Mouse (Mus musculus) forebrain, embryonic 12.5 days (tissue): ENCODE results near the gene Rnd2. TPM values are rescaled to one million over a fixed set of nuclear protein-coding genes. Genes with fewer than 3 reads are reported as not detected.
"Not testable (repeated sequence)": the region's sequence is repeated elsewhere in the genome, so short reads cannot be mapped to it uniquely, and the experiment has no call there.

Experiments
- ATAC-seq: fragments of 200-750 bp; cut with Nextera tagmentation; 2 replicates; pipeline ENCODE4 v1.8.0; 2017; ENCODE audit warnings: moderate TSS enrichment; ENCODE audit not compliant: low FRiP score
- H3K27ac ChIP-seq: fragments of 300-500 bp; sonication (generic); 2 replicates; pipeline ENCODE4 v1.5.1; 2016; ENCODE audit warnings: mild to moderate bottlenecking
- H3K27me3 ChIP-seq: fragments of 300-500 bp; sonication (generic); 2 replicates; pipeline ENCODE4 v1.6.1; 2016; ENCODE audit warnings: mild to moderate bottlenecking
- H3K36me3 ChIP-seq: fragments of 300-500 bp; sonication (generic); replicated peaks from 2 replicates; pipeline ENCODE4 v1.6.1; 2016; ENCODE audit warnings: mild to moderate bottlenecking
- H3K4me1 ChIP-seq: fragments of 300-500 bp; sonication (generic); 2 replicates; pipeline ENCODE4 v1.6.1; 2016
- H3K4me2 ChIP-seq: fragments of 300-500 bp; sonication (generic); 2 replicates; pipeline ENCODE4 v1.6.1; 2016; ENCODE audit warnings: mild to moderate bottlenecking, moderate library complexity
- H3K4me3 ChIP-seq: fragments of 300-500 bp; sonication (generic); replicated peaks from 2 replicates; pipeline ENCODE4 v1.5.1; 2016; ENCODE audit warnings: mild to moderate bottlenecking
- H3K9ac ChIP-seq: fragments of 300-500 bp; sonication (generic); 2 replicates; pipeline ENCODE4 v1.6.1; 2016; ENCODE audit warnings: mild to moderate bottlenecking
- H3K9me3 ChIP-seq: fragments of 300-500 bp; sonication (generic); 2 replicates; pipeline ENCODE4 v1.6.1; 2016
- WGBS: fragments of 180-500 bp; shearing (Covaris S2); methylation state at CpG from one replicate; pipeline ENCODE4 v1.1.7; 2016; 5-methylcytosine and 5-hydroxymethylcytosine counted together
- polyA plus RNA-seq: library from polyadenylated mRNA; unstranded; fragments of >200 nt; fragmentation: Nextera tagmentation; extraction: Ambion mirVana; gene quantifications from 2 replicates; pipeline ENCODE4 v1.2.1, GENCODE M21; 2016

Rnd2 gene
- polyA plus RNA-seq, 1 experiment from 2014 or later: 105 TPM

DNA sequence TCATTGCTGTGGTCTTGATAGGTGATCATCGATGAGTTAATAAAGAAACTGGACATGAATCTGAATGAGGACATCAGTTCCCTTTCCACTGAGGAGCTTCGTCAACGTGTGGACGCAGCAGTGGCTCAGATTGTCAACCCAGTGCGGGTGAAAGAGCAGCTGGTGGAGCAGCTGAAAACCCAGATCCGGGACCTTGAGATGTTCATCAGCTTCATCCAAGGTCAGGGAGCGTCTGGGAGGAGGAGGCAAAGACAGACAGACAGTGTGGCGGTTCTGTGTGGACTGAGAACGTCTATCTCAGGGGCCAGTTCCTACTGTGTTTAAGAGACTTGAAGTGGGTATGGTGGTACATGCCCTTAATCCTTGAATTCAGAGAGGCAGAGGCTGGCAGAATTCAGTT lies 33.5 kb upstream of the Rnd2 start:
- 93% methylated on average over 9 of the region's 9 CpGs for WGBS
- no peak for ATAC-seq
- Histone ChIP-seq H3K9ac (no peak overlapping the region), H3K27me3 (no peaks in the 10 kb centered on the region), H3K27ac (no peak overlapping the region), H3K4me2 (no peak overlapping the region), H3K9me3 (no peaks in the 10 kb centered on the region), H3K4me1 (peaks cover 9% of the 10 kb centered on the region), H3K36me3 (peaks cover 65% of the 10 kb centered on the region), H3K4me3 (no peak overlapping the region)

DNA sequence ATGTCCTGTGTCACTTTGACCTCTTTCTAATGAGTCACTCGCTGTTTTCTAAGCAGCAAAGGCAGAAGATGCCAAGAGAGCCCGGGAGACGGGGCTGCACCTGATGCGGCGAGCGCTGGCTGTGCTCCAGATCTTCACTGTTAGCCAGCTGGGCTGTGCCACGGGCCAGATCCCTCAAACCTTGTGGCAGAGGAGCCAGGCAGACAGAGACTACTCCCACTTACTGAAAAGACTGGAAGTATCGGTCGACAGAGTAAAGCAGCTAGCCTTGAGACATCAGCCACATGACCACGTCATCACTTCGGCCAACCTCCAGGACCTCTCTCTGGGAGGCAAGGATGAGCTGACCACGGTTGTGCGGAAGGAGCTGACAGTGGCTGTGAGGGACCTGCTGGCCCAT lies 31.4 kb upstream of the Rnd2 start:
- Histone ChIP-seq H3K36me3 (peaks cover 65% of the 10 kb centered on the region), H3K9ac (no peak overlapping the region), H3K27ac (no peak overlapping the region), H3K9me3 (no peaks in the 10 kb centered on the region), H3K27me3 (no peaks in the 10 kb centered on the region), H3K4me2 (no peak overlapping the region), H3K4me3 (no peak overlapping the region), H3K4me1 (no peaks in the 10 kb centered on the region)
- no peak for ATAC-seq
- 93% methylated on average over 13 of the region's 13 CpGs for WGBS

DNA sequence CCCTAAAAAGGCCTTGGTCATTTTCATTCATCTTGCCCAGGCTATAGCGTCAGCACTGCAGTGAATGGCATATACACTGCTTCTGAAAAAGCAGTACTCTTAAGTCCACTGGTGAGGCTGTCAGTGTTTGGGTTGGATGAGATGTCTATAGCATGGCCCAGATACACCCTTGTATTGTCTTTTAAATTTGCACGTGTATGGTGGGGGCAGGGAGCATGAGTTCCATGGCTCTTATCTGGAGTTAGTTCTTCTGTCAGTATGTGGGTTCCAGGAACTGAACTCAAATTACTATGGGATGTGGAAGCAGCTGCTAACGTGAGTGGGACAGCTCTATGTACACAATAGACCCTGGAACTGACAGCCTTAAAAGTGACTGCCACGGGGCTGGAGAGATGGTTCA lies 29.0 kb upstream of the Rnd2 start:
- ATAC-seq: no peak
- WGBS: 82% methylated on average over 4 of the region's 4 CpGs
- Histone ChIP-seq H3K36me3 (peaks cover 48% of the 10 kb centered on the region), H3K4me1 (no peaks in the 10 kb centered on the region), H3K9me3 (no peaks in the 10 kb centered on the region), H3K27ac (no peak overlapping the region), H3K27me3 (no peaks in the 10 kb centered on the region), H3K9ac (no peak overlapping the region), H3K4me2 (no peak overlapping the region), H3K4me3 (no peak overlapping the region)

DNA sequence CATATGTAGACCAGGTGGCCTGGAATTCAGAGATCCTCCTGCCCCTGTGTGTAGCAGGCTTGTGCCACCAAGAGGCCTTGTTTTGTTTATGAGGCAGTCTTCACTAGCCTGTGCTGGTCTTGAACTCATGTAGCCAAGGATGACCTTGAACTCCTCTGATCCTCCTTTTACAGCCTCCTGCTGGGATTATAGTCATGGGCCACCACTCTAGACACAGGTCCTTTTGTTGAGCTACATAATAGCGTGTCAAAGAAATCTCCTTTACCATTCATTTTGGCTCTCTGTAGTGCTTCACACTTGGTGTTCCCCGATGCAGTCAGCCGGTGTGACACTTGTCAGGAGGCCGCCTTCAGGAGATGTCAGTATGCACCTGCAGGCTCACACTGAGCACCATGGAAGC lies 27.9 kb upstream of the Rnd2 start:
- Histone ChIP-seq H3K9ac (no peak overlapping the region), H3K9me3 (no peaks in the 10 kb centered on the region), H3K36me3 (peaks cover 38% of the 10 kb centered on the region), H3K4me2 (no peak overlapping the region), H3K27ac (no peak overlapping the region), H3K4me1 (no peaks in the 10 kb centered on the region), H3K4me3 (no peak overlapping the region), H3K27me3 (no peaks in the 10 kb centered on the region)
- 49% methylated on average over 4 of the region's 4 CpGs for WGBS
- ATAC-seq: no peak

DNA sequence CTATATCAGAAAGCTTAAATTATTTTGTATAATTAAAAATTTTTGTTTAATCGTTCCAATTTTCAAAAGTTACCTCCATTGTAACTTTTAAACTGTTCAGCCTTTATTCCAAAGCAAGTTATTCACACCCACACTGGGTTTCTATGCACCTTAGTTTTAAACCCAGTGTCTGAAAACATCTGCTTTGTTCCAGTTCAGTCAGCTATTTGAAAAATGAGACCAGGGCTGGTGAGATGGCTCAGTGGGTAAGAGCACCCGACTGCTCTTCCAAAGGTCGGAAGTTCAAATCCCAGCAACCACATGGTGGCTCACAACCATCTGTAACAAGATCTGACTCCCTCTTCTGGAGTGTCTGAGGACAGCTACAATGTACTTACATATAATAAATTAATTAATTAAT lies 26.8 kb upstream of the Rnd2 start:
- not testable (repeated sequence) for H3K4me3 ChIP-seq, H3K4me2 ChIP-seq, ATAC-seq, H3K9me3 ChIP-seq, H3K27me3 ChIP-seq, H3K9ac ChIP-seq, H3K27ac ChIP-seq, H3K4me1 ChIP-seq
- H3K36me3 ChIP-seq: peaks cover 30% of the 10 kb centered on the region
- 54% methylated on average over 3 of the region's 3 CpGs for WGBS

DNA sequence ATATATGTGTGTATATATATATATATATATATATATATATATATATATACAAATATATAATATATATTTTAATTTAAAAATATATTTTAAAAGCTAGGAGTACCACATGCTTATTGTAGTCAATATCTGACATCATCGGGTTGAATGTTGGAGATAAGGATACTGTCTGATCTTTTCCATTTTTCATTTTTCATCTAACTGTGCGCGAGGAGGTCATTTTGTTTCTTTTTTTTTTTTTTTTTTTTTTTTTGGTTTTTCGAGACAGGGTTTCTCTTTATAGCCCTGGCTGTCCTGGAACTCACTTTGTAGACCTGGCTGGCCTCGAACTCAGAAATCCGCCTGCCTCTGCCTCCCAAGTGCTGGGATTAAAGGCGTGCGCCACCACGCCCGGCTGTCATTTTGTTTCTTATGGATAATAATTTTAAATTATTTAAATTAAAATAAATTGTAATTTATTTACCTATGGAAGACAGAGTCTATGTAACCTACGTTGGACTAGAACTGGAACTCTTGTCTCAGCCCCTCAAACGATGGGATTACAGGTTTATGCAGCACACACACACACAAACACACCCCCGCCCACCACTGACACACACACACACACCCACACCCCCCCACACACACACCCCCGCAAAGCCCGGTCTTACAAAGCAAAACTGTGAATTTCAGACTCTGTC lies 23.2 kb upstream of the Rnd2 start:
- Histone ChIP-seq H3K4me2 (peak overlapping the region; percentile 95), H3K4me3 (peak overlapping the region; percentile 80), H3K36me3 (peaks cover 27% of the 10 kb centered on the region), H3K4me1 (peaks cover 14% of the 10 kb centered on the region)
- H3K9ac ChIP-seq, H3K27ac ChIP-seq, H3K27me3 ChIP-seq, H3K9me3 ChIP-seq: not testable (repeated sequence)
- peak; percentile 7; the same call in 1 of the 2 replicates for ATAC-seq
- 37% methylated on average over 15 of the region's 15 CpGs for WGBS

DNA sequence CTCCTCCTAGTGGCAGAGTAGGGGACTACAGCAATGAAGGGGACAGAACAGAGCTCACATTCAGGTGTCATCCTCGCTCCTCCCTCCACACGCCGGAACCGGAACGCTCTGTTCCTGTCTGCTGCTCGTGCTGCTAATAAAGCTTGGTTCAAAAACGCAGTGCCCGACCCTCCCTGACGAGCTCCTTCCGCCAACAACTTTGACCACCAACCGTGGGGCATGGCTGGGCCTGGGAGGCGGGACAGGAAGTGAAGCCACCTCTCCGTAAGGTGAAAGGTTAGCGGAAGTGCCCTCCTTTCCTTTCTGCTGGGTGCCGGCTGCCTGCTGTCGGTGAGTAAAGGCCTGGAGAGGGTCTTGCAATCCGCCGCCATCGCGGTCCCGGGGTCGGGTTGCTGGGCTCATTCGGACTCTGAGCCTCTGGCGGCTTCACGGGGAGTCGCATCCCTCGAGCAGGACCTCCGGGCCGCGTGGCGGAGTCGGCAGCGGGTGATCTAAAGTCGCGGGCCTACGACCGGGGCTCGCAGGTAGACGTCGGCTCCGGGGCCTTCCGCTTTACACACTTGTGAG lies 22.6 kb upstream of the Rnd2 start, which contains the start of gene Rpl27:
Gene Rpl27 (plus strand): TSS at position 172 of the 567 bp plus-strand sequence.
- H3K4me2 ChIP-seq: peak within 1 kb of the TSS; percentile 95
- H3K27ac ChIP-seq: peak within 1 kb of the TSS; percentile 95
- no peaks in the 10 kb centered on the region for H3K27me3 ChIP-seq
- H3K9ac ChIP-seq: peak within 1 kb of the TSS; percentile 92
- H3K9me3 ChIP-seq: no peaks in the 10 kb centered on the region
- ATAC-seq: peak; percentile 98
- H3K36me3 ChIP-seq: peaks cover 27% of the 10 kb centered on the region
- peaks cover 14% of the 10 kb centered on the region for H3K4me1 ChIP-seq
- under 1% methylated on average over 40 of the region's 42 CpGs for WGBS
- H3K4me3 ChIP-seq: peak within 1 kb of the TSS; percentile 80

DNA sequence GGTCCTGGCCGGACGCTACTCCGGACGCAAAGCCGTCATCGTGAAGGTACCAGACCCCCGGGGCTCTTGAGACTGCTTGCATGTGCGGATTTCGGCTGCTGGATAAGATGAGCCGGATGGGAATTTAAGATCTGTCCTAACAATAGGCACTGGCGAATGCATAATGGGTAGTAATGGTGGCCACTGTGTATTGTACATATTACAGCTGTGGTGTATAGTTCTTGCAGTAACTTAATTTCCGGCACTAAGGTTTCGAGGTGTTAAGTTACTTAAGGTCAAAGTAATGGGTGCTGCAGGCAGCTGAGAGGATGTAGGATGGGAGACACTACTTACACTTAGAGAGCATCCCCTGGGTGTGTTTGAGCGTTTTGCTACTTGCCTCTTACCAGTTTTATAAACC lies 22.0 kb upstream of the Rnd2 start:
- Histone ChIP-seq H3K27me3 (no peaks in the 10 kb centered on the region), H3K9ac (peak overlapping the region; percentile 92), H3K4me1 (peaks cover 14% of the 10 kb centered on the region), H3K4me3 (peak overlapping the region; percentile 80), H3K27ac (peak overlapping the region; percentile 95), H3K4me2 (peak overlapping the region; percentile 95), H3K9me3 (no peaks in the 10 kb centered on the region), H3K36me3 (peaks cover 27% of the 10 kb centered on the region)
- WGBS: 2% methylated on average over 14 of the region's 14 CpGs
- peak; percentile 27; the same call in 1 of the 2 replicates for ATAC-seq

DNA sequence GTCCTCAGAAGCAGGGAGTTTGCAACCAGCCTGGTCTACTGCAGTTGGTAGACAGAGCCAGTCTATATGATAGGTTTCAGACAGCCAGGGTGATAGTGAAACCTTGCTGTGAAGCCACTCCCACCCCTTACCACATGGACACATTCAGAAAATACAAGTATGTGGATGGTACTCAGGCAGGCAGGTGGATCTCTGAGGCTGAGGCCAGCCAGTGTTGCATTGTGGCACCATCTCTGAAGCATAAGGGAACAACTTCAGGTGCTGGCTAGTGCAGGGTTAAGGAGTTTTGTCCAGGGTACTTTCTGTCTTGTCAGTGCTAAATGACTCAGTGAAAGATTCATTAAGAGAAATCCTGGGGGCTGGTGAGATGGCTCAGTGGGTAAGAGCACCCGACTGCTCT lies 18.5 kb upstream of the Rnd2 start:
- no peak overlapping the region for H3K4me2 ChIP-seq
- H3K9me3 ChIP-seq: no peaks in the 10 kb centered on the region
- H3K36me3 ChIP-seq: peaks cover 27% of the 10 kb centered on the region
- WGBS: 83% methylated on average over 1 of the region's 1 CpGs
- no peak overlapping the region for H3K4me3 ChIP-seq
- no peak overlapping the region for H3K27ac ChIP-seq
- ATAC-seq: no peak
- H3K9ac ChIP-seq: no peak overlapping the region
- no peaks in the 10 kb centered on the region for H3K27me3 ChIP-seq
- peaks cover 14% of the 10 kb centered on the region for H3K4me1 ChIP-seq

DNA sequence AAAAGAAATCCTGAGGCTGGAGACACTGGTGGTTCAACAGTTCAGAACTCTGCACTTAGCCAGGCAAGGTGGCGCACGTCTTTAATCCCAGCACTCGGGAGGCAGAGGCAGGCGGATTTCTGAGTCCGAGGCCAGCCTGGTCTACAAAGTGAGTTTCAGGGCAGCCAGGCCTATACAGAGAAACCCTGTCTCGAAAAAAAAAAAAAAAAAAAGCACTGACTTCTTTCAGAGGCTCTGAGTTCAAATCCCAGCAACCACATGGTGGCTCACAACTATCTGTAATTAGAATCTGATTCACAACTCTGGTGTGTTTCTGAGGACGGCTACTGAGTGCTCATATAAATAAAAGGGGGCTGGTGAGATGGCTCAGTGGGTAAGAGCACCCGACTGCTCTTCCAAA lies 17.9 kb upstream of the Rnd2 start:
- H3K4me2 ChIP-seq, H3K27ac ChIP-seq, H3K4me3 ChIP-seq, H3K9ac ChIP-seq, ATAC-seq, H3K27me3 ChIP-seq, H3K9me3 ChIP-seq: not testable (repeated sequence)
- 96% methylated on average over 8 of the region's 8 CpGs for WGBS
- peaks cover 14% of the 10 kb centered on the region for H3K4me1 ChIP-seq
- H3K36me3 ChIP-seq: peaks cover 27% of the 10 kb centered on the region

DNA sequence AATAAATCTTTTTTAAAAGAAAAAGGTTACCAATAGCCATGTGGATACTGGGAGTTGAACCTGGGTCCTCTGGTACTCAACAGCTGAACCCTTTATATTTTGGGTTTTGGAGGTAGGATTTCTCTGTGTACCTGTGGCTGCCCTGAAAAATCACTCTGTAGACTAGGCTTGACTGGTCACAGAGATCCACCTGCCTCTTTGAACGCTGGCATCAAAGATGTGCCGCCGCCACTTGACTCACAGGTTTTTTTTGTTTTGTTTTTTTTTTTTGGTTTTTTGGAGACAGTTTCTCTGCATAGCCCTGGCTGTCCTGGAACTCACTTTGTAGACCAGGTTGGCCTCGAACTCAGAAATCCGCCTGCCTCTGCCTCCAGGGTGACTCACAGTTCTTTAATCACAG lies 17.0 kb upstream of the Rnd2 start:
- H3K9ac ChIP-seq: no peak overlapping the region

DNA sequence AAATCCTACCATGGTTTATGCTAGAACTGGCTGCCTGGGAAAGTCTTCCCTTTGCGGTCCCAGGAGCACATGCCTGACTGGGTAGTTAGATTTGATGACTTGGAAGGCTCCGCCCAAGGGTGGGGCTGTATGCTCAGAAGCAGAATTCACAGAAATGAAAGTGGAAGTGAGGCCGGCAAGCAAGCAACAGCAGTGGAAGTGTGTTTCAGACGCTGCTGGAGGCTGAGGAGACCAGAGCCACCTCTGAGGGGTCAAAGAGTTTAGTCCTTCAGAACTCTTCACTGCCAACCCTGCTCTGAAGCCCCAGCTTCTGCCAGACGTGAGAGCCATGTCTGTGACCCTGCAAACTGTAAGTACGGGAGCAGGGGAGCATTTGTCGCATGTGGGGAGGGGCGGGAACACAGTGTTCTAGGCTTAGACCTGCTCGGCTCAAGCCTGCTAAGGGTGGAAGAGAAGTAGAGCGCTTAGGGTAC lies 16.5 kb upstream of the Rnd2 start, which contains the start of gene Ifi35:
Gene Ifi35 (plus strand): TSS at position 134 of the 473 bp plus-strand sequence.
- Histone ChIP-seq H3K4me1 (peaks cover 10% of the 10 kb centered on the region), H3K9me3 (no peaks in the 10 kb centered on the region), H3K4me3 (0 out of 2 replicates have a peak within 1 kb of the TSS, but pooled peaks have one; percentile 4), H3K9ac (no peak within 1 kb of the TSS), H3K36me3 (peaks cover 27% of the 10 kb centered on the region), H3K4me2 (peak within 1 kb of the TSS; percentile 8; the same call in 1 of the 2 replicates), H3K27me3 (no peaks in the 10 kb centered on the region), H3K27ac (no peak within 1 kb of the TSS)
- 49% methylated on average over 10 of the region's 10 CpGs for WGBS
- ATAC-seq: no peak

More for the DNA sequence above, 17.0 kb upstream of the Rnd2 start:
- Histone ChIP-seq H3K27ac (no peak overlapping the region), H3K9me3 (no peaks in the 10 kb centered on the region), H3K4me1 (peaks cover 14% of the 10 kb centered on the region), H3K27me3 (no peaks in the 10 kb centered on the region), H3K4me3 (no peak overlapping the region), H3K4me2 (no peak overlapping the region), H3K36me3 (peaks cover 27% of the 10 kb centered on the region)
- 92% methylated on average over 5 of the region's 5 CpGs for WGBS
- ATAC-seq: no peak

DNA sequence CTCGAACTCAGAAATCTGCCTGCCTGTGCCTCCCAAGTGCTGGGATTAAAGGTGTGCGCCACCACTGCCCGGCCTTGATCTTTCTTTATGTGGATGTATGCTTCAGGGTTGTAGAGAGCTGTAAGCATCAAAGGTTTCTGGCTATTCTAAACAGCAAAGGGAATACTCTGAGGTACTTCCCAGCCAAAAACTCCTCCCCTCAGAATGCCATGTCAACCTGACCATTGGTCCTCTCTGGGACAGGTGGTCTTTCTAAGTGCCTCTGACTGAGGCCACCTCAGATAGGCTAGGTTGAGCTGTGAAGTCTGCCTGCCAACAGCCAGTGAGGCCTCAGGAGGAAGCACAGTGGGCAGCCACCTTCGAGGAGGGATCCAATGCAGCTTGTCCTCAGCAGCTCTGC lies 15.9 kb upstream of the Rnd2 start:
- WGBS: 86% methylated on average over 4 of the region's 4 CpGs
- Histone ChIP-seq H3K9ac (no peak overlapping the region), H3K4me3 (no peak overlapping the region), H3K27ac (no peak overlapping the region), H3K27me3 (no peaks in the 10 kb centered on the region), H3K4me1 (peaks cover 4% of the 10 kb centered on the region), H3K36me3 (peaks cover 22% of the 10 kb centered on the region), H3K9me3 (no peaks in the 10 kb centered on the region), H3K4me2 (no peak overlapping the region)
- ATAC-seq: no peak
